In the genomic region with DNA sequence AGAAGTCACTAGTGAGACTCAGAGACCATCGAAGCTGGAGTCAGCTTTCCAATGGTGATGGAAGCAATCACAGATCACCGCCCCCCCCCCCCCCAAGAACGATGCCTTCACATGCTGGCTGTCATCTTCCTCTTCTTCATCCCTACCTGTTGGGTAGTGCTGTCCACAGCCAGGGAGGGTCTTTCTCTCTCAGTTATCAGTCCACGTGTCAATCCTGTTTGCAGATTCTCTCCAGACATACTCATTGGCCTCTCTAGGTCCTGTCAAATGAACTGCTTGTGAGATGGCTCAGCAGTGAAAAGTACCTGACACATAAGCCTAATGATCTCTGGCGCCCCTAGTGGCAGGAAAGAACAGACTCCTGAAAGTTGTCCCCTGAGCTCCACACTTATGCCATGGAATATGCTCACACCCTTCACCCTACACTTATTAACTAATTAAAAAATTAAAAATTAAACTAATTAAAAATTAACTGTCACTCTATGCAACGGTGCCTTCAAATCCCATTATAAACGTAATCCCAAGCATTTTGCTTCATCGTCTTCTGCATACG, we compare ENCODE assay signal across 10 mouse cellular contexts. TPM values are rescaled to one million over a fixed set of nuclear protein-coding genes. Genes with fewer than 3 reads are reported as not detected.
DNase-seq lines count a peak whose midpoint lies in the region; ATAC-seq and TF ChIP-seq lines count a peak whose summit lies in the region.
"Had no signal": no experiment of that assay in that cellular context is flagged by ENCODE, and none has a peak within 500 bp of the region (broad histone marks: within the 10 kb centered on the region; RNA-seq: fewer than 3 reads in every experiment).

No protein-coding gene starts in this region.

- 0 out of 2 replicates have a peak, but pooled peaks have one; percentile 13 for ATAC-seq in lung, postnatal 0 days

- H3K4me2 ChIP-seq in lung, postnatal 0 days (replicated peaks; ENCODE audit: low read depth, low read length): no peak overlapping the region

- H3K4me1 ChIP-seq in lung, postnatal 0 days (ENCODE audit: insufficient read depth, low read depth, low read length): no peaks in the 10 kb centered on the region

- 66% methylated on average over 9 of the region's 9 CpGs for WGBS in lung, postnatal 0 days

- TF ChIP-seq EP300 in lung, postnatal 0 days (IDR thresholded peaks at IDR 0.05): no peak

- no peaks in the 10 kb centered on the region for H3K27me3 ChIP-seq in lung, postnatal 0 days (replicated peaks; ENCODE audit: insufficient read depth, low read length)

- H3K4me3 ChIP-seq in lung, postnatal 0 days (ENCODE audit: low read depth, low read length): no peak overlapping the region

- no peaks in the 10 kb centered on the region for H3K36me3 ChIP-seq in lung, postnatal 0 days (ENCODE audit: insufficient read depth, low read length)
- H3K36me3 ChIP-seq: G1E had no signal

- peak; percentile 56 to 60 for DNase-seq in adrenal gland, adult 18-20 months (ENCODE audit: low spot score in 2 of 2)
- no peak for DNase-seq in adrenal gland, adult 8-10 months
- peak; percentile 38 for DNase-seq in ovary, postnatal 14 days (ENCODE audit: low spot score)
- no peak for DNase-seq in ovary, postnatal 10 days (ENCODE audit: low spot score)
- peak; percentile 77 to 82 for DNase-seq in cerebellum, postnatal 10 days
- DNase-seq in hindlimb bud, embryonic 11.5 days (ENCODE audit: extremely low spot score, low read depth, low spot score): peak; percentile 20
- peak; percentile 70 for DNase-seq in lung, postnatal 0 days (ENCODE audit: low spot score)
- peak; percentile 11 for DNase-seq in spleen, adult 12 weeks (ENCODE audit: low spot score)

- H3K27ac ChIP-seq in lung, postnatal 0 days (ENCODE audit: low read length): no peak overlapping the region

- no peaks in the 10 kb centered on the region for H3K9me3 ChIP-seq in lung, postnatal 0 days (ENCODE audit: low read length)

- peak; percentile 80 for TF ChIP-seq CTCF in lung, postnatal 0 days (IDR thresholded peaks at IDR 0.05)

- H3K9ac ChIP-seq in lung, postnatal 0 days (replicated peaks; ENCODE audit: low read depth): no peak overlapping the region

RNA-seq across cellular contexts. Expression of a gene that starts 35.4 kb away (rescaled TPM):
- not detected for total RNA-seq in adrenal gland, adult 18-20 months (2021)
- not detected for total RNA-seq in adrenal gland, adult 8-10 months (2022)
- polyA plus RNA-seq in lung, postnatal 0 days (2015; fragmentation: Nextera tagmentation; extraction: Ambion mirVana): 0.15 TPM in 1 of 2 replicates, not detected in the other
- total RNA-seq: hematopoietic stem cell, adult 5-6 weeks had no signal
- polyA plus RNA-seq: G1E had no signal

Comparison
In these comparisons a context has a peak if more than half of its experiments do, and no peak if none do; other contexts are left out.
1. DNase-seq: peak in adrenal gland, adult 18-20 months (2 of 2), ovary, postnatal 14 days (single experiment), cerebellum, postnatal 10 days (2 of 2), hindlimb bud, embryonic 11.5 days (single experiment), lung, postnatal 0 days (single experiment) and spleen, adult 12 weeks (single experiment); none in adrenal gland, adult 8-10 months (single experiment) and ovary, postnatal 10 days (single experiment).